Mouse (Mus musculus): ENCODE measurements around the gene Ggnbp2. TPM values are rescaled to one million over a fixed set of nuclear protein-coding genes. Genes with fewer than 3 reads are reported as not detected.
"Not testable (repeated sequence)": the region's sequence is repeated elsewhere in the genome, so short reads cannot be mapped to it uniquely, and the experiment has no call there.

Gene Ggnbp2
- polyA plus RNA-seq, 1 experiment from 2014 or later = 71.9 TPM

- H3K27ac ChIP-seq (replicated peaks; ENCODE audit: low read depth, low read length) = no peak overlapping the region
- 93% methylated on average over 4 of the region's 4 CpGs for WGBS
- no peak overlapping the region for H3K4me2 ChIP-seq (ENCODE audit: low read length)
- no peaks in the 10 kb centered on the region for H3K9me3 ChIP-seq (ENCODE audit: control insufficient read depth, low read length)
- peaks cover 57% of the 10 kb centered on the region for H3K36me3 ChIP-seq (ENCODE audit: control insufficient read depth, insufficient read depth, low read length)
- H3K4me1 ChIP-seq (ENCODE audit: control insufficient read depth, insufficient read depth, low read length) = peaks cover 7% of the 10 kb centered on the region; the same call in 1 of the 2 replicates
- H3K4me3 ChIP-seq (replicated peaks; ENCODE audit: low read depth, low read length) = no peak overlapping the region
- ATAC-seq (ENCODE audit: low FRiP score, low TSS enrichment) = no peak
- DNase-seq = no peak
- no peak overlapping the region for H3K9ac ChIP-seq (replicated peaks; ENCODE audit: low read length)
- no peaks in the 10 kb centered on the region for H3K27me3 ChIP-seq (ENCODE audit: control insufficient read depth, insufficient read depth, low read length)
Observed at GRCm38 (mm10) chr11:84885238-84885637, 14.6 kb upstream of the Ggnbp2 start.

DNA sequence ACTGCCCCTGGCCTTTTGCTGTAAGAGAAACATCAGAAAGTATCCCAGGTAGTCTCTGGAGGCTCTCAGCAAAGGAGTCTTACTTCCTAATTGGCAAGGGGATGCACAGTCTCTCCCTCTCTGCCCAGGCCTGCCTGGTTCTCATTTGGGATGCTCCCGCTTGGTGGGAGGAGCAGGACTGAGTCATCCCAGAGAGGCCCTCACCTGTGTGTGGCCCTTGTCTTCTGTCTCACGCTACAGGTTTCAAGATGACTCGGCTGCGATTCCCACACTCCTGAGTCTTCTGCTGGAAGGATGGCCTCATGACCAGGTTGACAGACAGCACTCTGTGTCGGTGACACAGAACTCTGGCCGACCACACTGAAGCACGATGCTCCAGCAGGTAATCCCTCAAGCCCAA, 11.7 kb upstream of the Ggnbp2 start:
- Histone ChIP-seq H3K9ac (replicated peaks; ENCODE audit: low read length) (no peak overlapping the region), H3K4me3 (replicated peaks; ENCODE audit: low read depth, low read length) (no peak overlapping the region), H3K27ac (replicated peaks; ENCODE audit: low read depth, low read length) (no peak overlapping the region), H3K36me3 (ENCODE audit: control insufficient read depth, insufficient read depth, low read length) (peaks cover 40% of the 10 kb centered on the region), H3K9me3 (ENCODE audit: control insufficient read depth, low read length) (no peaks in the 10 kb centered on the region), H3K4me1 (ENCODE audit: control insufficient read depth, insufficient read depth, low read length) (peaks cover 9% of the 10 kb centered on the region; the same call in 1 of the 2 replicates), H3K4me2 (ENCODE audit: low read length) (no peak overlapping the region), H3K27me3 (ENCODE audit: control insufficient read depth, insufficient read depth, low read length) (no peaks in the 10 kb centered on the region)
- WGBS = 93% methylated on average over 7 of the region's 7 CpGs
- ATAC-seq (ENCODE audit: low FRiP score, low TSS enrichment) (no peak), DNase-seq (no peak)

GRCm38 (mm10) chr11:84880971-84881370, 10.4 kb upstream of the Ggnbp2 start:
- H3K36me3 ChIP-seq (ENCODE audit: control insufficient read depth, insufficient read depth, low read length) = peaks cover 27% of the 10 kb centered on the region
- H3K4me3 ChIP-seq (replicated peaks; ENCODE audit: low read depth, low read length) = peak overlapping the region; percentile 92
- no peak for ATAC-seq (ENCODE audit: low FRiP score, low TSS enrichment)
- H3K27me3 ChIP-seq (ENCODE audit: control insufficient read depth, insufficient read depth, low read length) = no peaks in the 10 kb centered on the region
- no peak for DNase-seq
- 59% methylated on average over 9 of the region's 9 CpGs for WGBS
- H3K9me3 ChIP-seq (ENCODE audit: control insufficient read depth, low read length) = no peaks in the 10 kb centered on the region
- 0 out of 2 replicates have a peak overlapping the region, but pooled peaks have one; percentile 88 for H3K27ac ChIP-seq (replicated peaks; ENCODE audit: low read depth, low read length)
- peak overlapping the region; percentile 82 for H3K9ac ChIP-seq (replicated peaks; ENCODE audit: low read length)
- peaks cover 9% of the 10 kb centered on the region; the same call in 1 of the 2 replicates for H3K4me1 ChIP-seq (ENCODE audit: control insufficient read depth, insufficient read depth, low read length)
- peak overlapping the region; percentile 92 for H3K4me2 ChIP-seq (ENCODE audit: low read length)

GRCm38 (mm10) chr11:84880465-84880961, 9.9 kb upstream of the Ggnbp2 start:
- peaks cover 9% of the 10 kb centered on the region; the same call in 1 of the 2 replicates for H3K4me1 ChIP-seq (ENCODE audit: control insufficient read depth, insufficient read depth, low read length)
- peak overlapping the region; percentile 88 for H3K27ac ChIP-seq (replicated peaks; ENCODE audit: low read depth, low read length)
- peak; percentile 64 for DNase-seq
- H3K9me3 ChIP-seq (ENCODE audit: control insufficient read depth, low read length) = no peaks in the 10 kb centered on the region
- WGBS = under 1% methylated on average over 24 of the region's 24 CpGs
- peak; percentile 7; the same call in 1 of the 2 replicates for ATAC-seq (ENCODE audit: low FRiP score, low TSS enrichment)
- H3K27me3 ChIP-seq (ENCODE audit: control insufficient read depth, insufficient read depth, low read length) = no peaks in the 10 kb centered on the region
- peaks cover 24% of the 10 kb centered on the region for H3K36me3 ChIP-seq (ENCODE audit: control insufficient read depth, insufficient read depth, low read length)
- H3K4me3 ChIP-seq (replicated peaks; ENCODE audit: low read depth, low read length) = peak overlapping the region; percentile 92
- peak overlapping the region; percentile 92 for H3K4me2 ChIP-seq (ENCODE audit: low read length)
- H3K9ac ChIP-seq (replicated peaks; ENCODE audit: low read length) = peak overlapping the region; percentile 82

DNA sequence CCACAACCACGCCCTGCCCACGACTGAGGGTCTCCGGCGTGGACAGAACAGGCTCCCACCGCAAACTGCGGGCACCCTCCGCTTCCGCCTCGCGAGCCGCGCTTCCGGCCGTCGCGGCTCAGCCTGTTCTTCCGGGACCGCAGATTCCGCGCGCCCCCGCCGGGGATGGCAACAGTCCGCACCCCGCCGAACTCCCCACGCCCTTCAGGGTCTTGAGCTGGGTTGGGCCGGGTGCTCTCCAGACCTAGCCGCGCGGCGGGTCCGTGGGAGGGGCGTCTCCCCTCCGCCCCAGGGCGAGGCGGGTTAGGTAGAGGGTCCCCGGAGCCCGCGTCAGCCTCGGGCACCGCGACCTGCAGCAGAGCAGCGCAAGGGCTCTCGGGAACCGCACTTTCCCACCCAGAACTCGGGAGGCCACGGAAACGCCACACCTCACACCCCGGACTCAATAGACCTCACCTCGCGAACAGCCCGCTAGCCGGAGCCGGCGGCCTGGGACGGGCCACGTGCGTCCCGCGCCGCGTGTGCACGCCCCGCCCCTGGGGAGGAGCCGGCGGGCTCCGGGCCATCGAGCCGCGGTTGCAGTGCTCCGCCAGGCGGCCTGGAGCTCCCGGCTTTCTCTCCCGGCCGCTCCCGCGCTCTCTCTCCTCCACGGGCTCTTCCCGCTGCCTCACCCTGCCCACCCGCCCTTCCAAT, 9.3 kb upstream of the Ggnbp2 start, which contains the start of the genes Myo19 and Pigw:
Gene Myo19 (plus strand): TSS at position 377 of the 693 bp plus-strand sequence.
Gene Pigw (minus strand): TSS at position 514 of the 693 bp plus-strand sequence.
- Histone ChIP-seq H3K4me3 (replicated peaks; ENCODE audit: low read depth, low read length) (peak within 1 kb of the TSS; percentile 92), H3K27me3 (ENCODE audit: control insufficient read depth, insufficient read depth, low read length) (no peaks in the 10 kb centered on the region), H3K27ac (replicated peaks; ENCODE audit: low read depth, low read length) (peak within 1 kb of the TSS; percentile 88), H3K4me1 (ENCODE audit: control insufficient read depth, insufficient read depth, low read length) (peaks cover 9% of the 10 kb centered on the region; the same call in 1 of the 2 replicates), H3K9me3 (ENCODE audit: control insufficient read depth, low read length) (no peaks in the 10 kb centered on the region), H3K9ac (replicated peaks; ENCODE audit: low read length) (peak within 1 kb of the TSS; percentile 82), H3K36me3 (ENCODE audit: control insufficient read depth, insufficient read depth, low read length) (peaks cover 18% of the 10 kb centered on the region), H3K4me2 (ENCODE audit: low read length) (peak within 1 kb of the TSS; percentile 92)
- DNase-seq = peak; percentile 92
- under 1% methylated on average over 80 of the region's 81 CpGs for WGBS
- ATAC-seq (ENCODE audit: low FRiP score, low TSS enrichment) = peak; percentile 94

GRCm38 (mm10) chr11:84879007-84879771, 8.6 kb upstream of the Ggnbp2 start:
- H3K9me3 ChIP-seq (ENCODE audit: control insufficient read depth, low read length) = no peaks in the 10 kb centered on the region
- H3K27ac ChIP-seq (replicated peaks; ENCODE audit: low read depth, low read length) = peak overlapping the region; percentile 88
- 0 out of 2 replicates have a peak, but pooled peaks have one; percentile 1 for ATAC-seq (ENCODE audit: low FRiP score, low TSS enrichment)
- peaks cover 13% of the 10 kb centered on the region for H3K36me3 ChIP-seq (ENCODE audit: control insufficient read depth, insufficient read depth, low read length)
- DNase-seq = no peak
- H3K4me3 ChIP-seq (replicated peaks; ENCODE audit: low read depth, low read length) = peak overlapping the region; percentile 92
- H3K27me3 ChIP-seq (ENCODE audit: control insufficient read depth, insufficient read depth, low read length) = no peaks in the 10 kb centered on the region
- H3K4me1 ChIP-seq (ENCODE audit: control insufficient read depth, insufficient read depth, low read length) = peaks cover 9% of the 10 kb centered on the region; the same call in 1 of the 2 replicates
- H3K9ac ChIP-seq (replicated peaks; ENCODE audit: low read length) = peak overlapping the region; percentile 82
- WGBS = 25% methylated on average over 7 of the region's 7 CpGs
- H3K4me2 ChIP-seq (ENCODE audit: low read length) = peak overlapping the region; percentile 92

GRCm38 (mm10) chr11:84876020-84876419, 5.4 kb upstream of the Ggnbp2 start:
- not testable (repeated sequence) for H3K27me3 ChIP-seq (ENCODE audit: control insufficient read depth, insufficient read depth, low read length); H3K9ac ChIP-seq (replicated peaks; ENCODE audit: low read length); H3K27ac ChIP-seq (replicated peaks; ENCODE audit: low read depth, low read length); H3K9me3 ChIP-seq (ENCODE audit: control insufficient read depth, low read length); H3K36me3 ChIP-seq (ENCODE audit: control insufficient read depth, insufficient read depth, low read length); H3K4me2 ChIP-seq (ENCODE audit: low read length); H3K4me3 ChIP-seq (replicated peaks; ENCODE audit: low read depth, low read length); ATAC-seq (ENCODE audit: low FRiP score, low TSS enrichment); DNase-seq
- no CpG with 5 or more reads among the region's 1 CpGs for WGBS
- H3K4me1 ChIP-seq (ENCODE audit: control insufficient read depth, insufficient read depth, low read length) = peaks cover 13% of the 10 kb centered on the region; the same call in 1 of the 2 replicates

DNA sequence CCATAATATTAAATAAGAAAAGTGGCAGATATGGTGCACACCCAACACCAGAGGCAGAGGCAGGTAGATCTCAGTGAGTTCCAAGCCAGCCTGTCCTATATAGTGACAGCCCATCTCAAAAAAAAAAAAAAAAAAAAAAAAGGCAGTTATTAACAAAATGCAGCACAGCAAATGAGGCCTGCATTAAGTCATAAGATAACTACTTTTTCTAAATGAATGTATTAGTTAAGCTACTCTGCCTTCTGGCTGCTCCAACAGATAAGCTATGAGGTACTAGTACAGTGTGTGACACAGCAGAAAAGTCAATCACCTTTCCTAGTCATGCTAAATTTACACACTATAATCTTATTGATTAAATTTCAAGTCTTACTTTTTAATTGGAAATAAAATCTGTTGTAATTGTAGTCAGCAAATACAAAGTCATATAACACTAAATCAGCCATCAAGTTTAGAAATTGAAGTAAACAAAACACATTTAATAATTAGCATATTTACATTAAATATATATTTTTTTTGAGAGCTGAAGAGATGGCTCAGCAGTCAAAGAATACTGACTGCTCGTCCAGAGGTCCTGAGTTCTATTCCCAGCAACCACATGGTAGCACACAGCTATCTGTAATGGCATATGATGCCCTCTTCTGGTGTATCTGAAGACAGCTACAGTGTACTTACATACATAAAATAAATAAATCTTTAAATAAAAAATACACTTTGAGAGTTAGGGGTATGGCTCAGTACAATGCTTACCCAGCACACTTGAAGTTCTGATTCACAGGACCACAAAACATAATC, 2.6 kb upstream of the Ggnbp2 start:
- Histone ChIP-seq H3K4me2 (ENCODE audit: low read length) (no peak overlapping the region), H3K9ac (replicated peaks; ENCODE audit: low read length) (no peak overlapping the region), H3K36me3 (ENCODE audit: control insufficient read depth, insufficient read depth, low read length) (no peaks in the 10 kb centered on the region), H3K9me3 (ENCODE audit: control insufficient read depth, low read length) (no peaks in the 10 kb centered on the region), H3K4me1 (ENCODE audit: control insufficient read depth, insufficient read depth, low read length) (peaks cover 12% of the 10 kb centered on the region), H3K4me3 (replicated peaks; ENCODE audit: low read depth, low read length) (no peak overlapping the region), H3K27me3 (ENCODE audit: control insufficient read depth, insufficient read depth, low read length) (no peaks in the 10 kb centered on the region), H3K27ac (replicated peaks; ENCODE audit: low read depth, low read length) (no peak overlapping the region)
- ATAC-seq (ENCODE audit: low FRiP score, low TSS enrichment) (no peak), DNase-seq (no peak)
- 75% methylated on average over 1 of the region's 1 CpGs for WGBS
